Mouse (Mus musculus): ENCODE measurements around the gene Pheta2.

DNA sequence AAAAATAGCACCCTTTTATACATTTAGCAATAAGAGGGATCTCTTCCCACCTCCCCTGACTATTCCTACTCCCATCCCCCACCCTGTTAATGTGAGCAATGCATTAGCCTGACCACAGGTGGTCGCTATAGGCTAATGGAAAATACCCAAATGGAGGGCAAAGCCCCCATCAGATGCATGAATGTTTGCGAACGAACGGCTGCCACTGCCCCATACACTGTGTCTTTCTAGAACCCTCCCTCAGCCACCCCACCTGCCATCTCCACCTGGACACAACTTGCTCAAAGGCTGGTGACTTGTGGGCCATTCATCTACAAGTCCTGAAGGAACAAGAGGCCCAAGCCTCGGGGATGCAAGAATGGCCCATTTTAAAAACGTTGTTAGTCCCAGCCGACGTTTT lies 44.7 kb upstream of the Pheta2 start:
- TF ChIP-seq CTCF (IDR thresholded peaks at IDR 0.05; ENCODE audit: control insufficient read depth, insufficient read depth, insufficient read length) (no peak), MAX (IDR thresholded peaks at IDR 0.05) (no peak), MYOG (IDR thresholded peaks at IDR 0.05; ENCODE audit: control insufficient read depth, extremely low read depth, insufficient read length) (no peak)
